Mouse (Mus musculus): ENCODE results near the gene Wwox. TPM values are rescaled to one million over a fixed set of nuclear protein-coding genes. Genes with fewer than 3 reads are reported as not detected.

The Wwox gene
- total and polyA plus RNA-seq, 3 experiments: 7.8 to 11.5 (median 9.1) TPM

DNA sequence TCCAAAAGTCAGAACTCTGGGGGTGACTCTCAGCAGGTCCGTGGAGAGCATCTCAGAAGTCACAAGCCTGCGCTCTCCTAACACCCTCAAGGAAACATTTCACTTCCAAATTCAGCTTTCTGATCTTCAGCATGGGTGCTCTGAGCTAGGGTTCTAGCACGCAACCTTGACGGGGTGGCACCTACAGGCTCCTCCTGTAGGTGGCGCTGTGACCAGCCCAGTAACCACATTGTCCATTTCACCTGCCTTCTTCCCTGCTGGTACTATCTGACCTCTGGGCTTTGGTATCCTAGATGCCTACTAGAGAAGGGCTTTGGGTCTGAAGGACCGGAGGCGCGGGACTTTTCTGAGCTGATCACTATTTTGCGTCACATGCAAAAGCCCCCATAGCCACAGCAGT, 444.5 kb downstream of the Wwox start:
- dilution Hi-C loops (cut with MboI; ENCODE audit: extremely low pct_ligation_motif_present, extremely low pct_unique_long_range_greater_than_20kb, low sequenced_read_pairs): no loop called here
- Histone ChIP-seq H3K9ac (ENCODE audit: insufficient read depth, low read depth) (no peak overlapping the region), H3K4me1 (ENCODE audit: control insufficient read depth in 1 of 2, insufficient read depth in 2 of 2) (peaks cover 29 to 61% of the 10 kb centered on the region in 2 experiments), H3K27me3 (replicated peaks) (no peaks in the 10 kb centered on the region), H3K79me2 (replicated peaks; ENCODE audit: control insufficient read depth, extremely low read depth, insufficient read depth, poor library complexity, severe bottlenecking) (no peaks in the 10 kb centered on the region), H3K9me3 (replicated peaks; ENCODE audit: low read length) (no peaks in the 10 kb centered on the region), H3K4me2 (ENCODE audit: insufficient read depth, low read depth, poor library complexity, severe bottlenecking) (no peak overlapping the region), H3K4me3 (replicated peaks in 1 of 3; ENCODE audit: low read depth in 2 of 3, low read length in 2 of 3, poor library complexity in 1 of 3) (no peak overlapping the region), H3K36me3 (replicated peaks in 1 of 2; ENCODE audit: control insufficient read depth in 1 of 2, insufficient read depth in 1 of 2, low read length in 1 of 2) (no peaks in the 10 kb centered on the region), H3K27ac (ENCODE audit: insufficient read depth, low read depth) (no peak overlapping the region)
- in situ Hi-C loops (cut with MboI; ENCODE audit: low pct_ligation_motif_present, low pct_unique_long_range_greater_than_20kb, low sequenced_read_pairs): loop anchor here (10.0 kb wide), 1 partner anchor 81 kb away; no protein-coding TSS in a partner anchor
- TF ChIP-seq ELF1 (IDR thresholded peaks at IDR 0.05; ENCODE audit: low read depth, low read length) (no peak), SMC3 (IDR thresholded peaks at IDR 0.05; ENCODE audit: low read depth, low read length) (peak; percentile 25), RAD21 (IDR thresholded peaks at IDR 0.05; ENCODE audit: low read depth, low read length) (peak; percentile 37), CTCF (conservative IDR thresholded peaks at IDR 0.05 in 1 of 2, IDR thresholded peaks at IDR 0.05 in 1 of 2; ENCODE audit: low read depth in 2 of 2, low read length in 2 of 2) (peak; percentile 67 to 90)
- DNase-seq (ENCODE audit: extremely low read depth): peak; percentile 61

- Histone ChIP-seq H3K79me2 (replicated peaks; ENCODE audit: control insufficient read depth, extremely low read depth, insufficient read depth, poor library complexity, severe bottlenecking) (no peaks in the 10 kb centered on the region), H3K9me3 (replicated peaks; ENCODE audit: low read length) (no peaks in the 10 kb centered on the region), H3K27me3 (replicated peaks) (no peaks in the 10 kb centered on the region), H3K4me1 (ENCODE audit: control insufficient read depth in 1 of 2, insufficient read depth in 2 of 2) (peaks cover 21 to 50% of the 10 kb centered on the region in 2 experiments), H3K4me3 (replicated peaks in 1 of 3; ENCODE audit: low read depth in 2 of 3, low read length in 2 of 3, poor library complexity in 1 of 3) (no peak overlapping the region), H3K36me3 (replicated peaks in 1 of 2; ENCODE audit: control insufficient read depth in 1 of 2, insufficient read depth in 1 of 2, low read length in 1 of 2) (no peaks in the 10 kb centered on the region), H3K9ac (ENCODE audit: insufficient read depth, low read depth) (no peak overlapping the region), H3K4me2 (ENCODE audit: insufficient read depth, low read depth, poor library complexity, severe bottlenecking) (no peak overlapping the region), H3K27ac (ENCODE audit: insufficient read depth, low read depth) (no peak overlapping the region)
- in situ Hi-C loops (cut with MboI; ENCODE audit: low pct_ligation_motif_present, low pct_unique_long_range_greater_than_20kb, low sequenced_read_pairs) (loop anchor here (10.0 kb wide), 1 partner anchor 80 kb away; no protein-coding TSS in a partner anchor), dilution Hi-C loops (cut with MboI; ENCODE audit: extremely low pct_ligation_motif_present, extremely low pct_unique_long_range_greater_than_20kb, low sequenced_read_pairs) (no loop called here)
- no peak for TF ChIP-seq GABPA (IDR thresholded peaks at IDR 0.05; ENCODE audit: insufficient replicate concordance, low read depth, low read length)
- no peak for DNase-seq (ENCODE audit: extremely low read depth)
Observed at GRCm38 (mm10) chr8:114885026-114885592, 445.7 kb downstream of the Wwox start.

- Histone ChIP-seq H3K9me3 (replicated peaks; ENCODE audit: low read length) (peaks cover 7% of the 10 kb centered on the region), H3K4me1 (ENCODE audit: control insufficient read depth in 1 of 2, insufficient read depth in 2 of 2) (peaks cover 0 to 24% of the 10 kb centered on the region in 2 experiments; a peak in 2 of 4 replicates), H3K4me3 (replicated peaks in 1 of 3; ENCODE audit: low read depth in 2 of 3, low read length in 2 of 3, poor library complexity in 1 of 3) (no peak overlapping the region), H3K79me2 (replicated peaks; ENCODE audit: control insufficient read depth, extremely low read depth, insufficient read depth, poor library complexity, severe bottlenecking) (no peaks in the 10 kb centered on the region), H3K36me3 (replicated peaks in 1 of 2; ENCODE audit: control insufficient read depth in 1 of 2, insufficient read depth in 1 of 2, low read length in 1 of 2) (no peaks in the 10 kb centered on the region), H3K27me3 (replicated peaks) (no peaks in the 10 kb centered on the region), H3K27ac (ENCODE audit: insufficient read depth, low read depth) (no peak overlapping the region), H3K4me2 (ENCODE audit: insufficient read depth, low read depth, poor library complexity, severe bottlenecking) (no peak overlapping the region), H3K9ac (ENCODE audit: insufficient read depth, low read depth) (no peak overlapping the region)
- no peak for DNase-seq (ENCODE audit: extremely low read depth)
- TF ChIP-seq TBP (conservative IDR thresholded peaks at IDR 0.05; ENCODE audit: low read depth, low read length): no peak
- TF ChIP-seq RAD21 (IDR thresholded peaks at IDR 0.05; ENCODE audit: low read depth, low read length): no peak
- TF ChIP-seq JUND (conservative IDR thresholded peaks at IDR 0.05; ENCODE audit: low read depth, low read length): no peak
- TF ChIP-seq ZC3H11A (IDR thresholded peaks at IDR 0.05; ENCODE audit: low read depth, low read length): no peak
- no peak for TF ChIP-seq CHD2 (IDR thresholded peaks at IDR 0.05; ENCODE audit: low read length)
- TF ChIP-seq HCFC1 (IDR thresholded peaks at IDR 0.05; ENCODE audit: low read depth, low read length): no peak
- TF ChIP-seq E2F4 (IDR thresholded peaks at IDR 0.05; ENCODE audit: insufficient replicate concordance, low read depth, low read length): no peak
- TF ChIP-seq IRF4 (IDR thresholded peaks at IDR 0.05; ENCODE audit: low read depth, low read length): no peak
- TF ChIP-seq NELFE (IDR thresholded peaks at IDR 0.05; ENCODE audit: low read depth, low read length): no peak
- TF ChIP-seq TCF12 (IDR thresholded peaks at IDR 0.05; ENCODE audit: low read depth, low read length): no peak
- dilution Hi-C loops (cut with MboI; ENCODE audit: extremely low pct_ligation_motif_present, extremely low pct_unique_long_range_greater_than_20kb, low sequenced_read_pairs) (no loop called here), in situ Hi-C loops (cut with MboI; ENCODE audit: low pct_ligation_motif_present, low pct_unique_long_range_greater_than_20kb, low sequenced_read_pairs) (loop anchor here (10.0 kb wide), 1 partner anchor 76 kb away; no protein-coding TSS in a partner anchor)
Observed at GRCm38 (mm10) chr8:114888388-114888787, 448.9 kb downstream of the Wwox start.
